Mouse (Mus musculus): ENCODE results near the gene Grhl1. TPM values are rescaled to one million over a fixed set of nuclear protein-coding genes. Genes with fewer than 3 reads are reported as not detected.

Grhl1 gene
- polyA plus RNA-seq, 1 experiment from 2014 or later = 0.75 TPM

GRCm38 (mm10) chr12:24597376-24597775 lies 25.3 kb downstream of the Grhl1 start:
- 78% methylated on average over 6 of the region's 6 CpGs for WGBS
- no peak overlapping the region for H3K27ac ChIP-seq
- no peak overlapping the region for H3K9ac ChIP-seq
- H3K4me2 ChIP-seq (replicated peaks) = no peak overlapping the region
- peaks cover 10% of the 10 kb centered on the region for H3K4me1 ChIP-seq
- H3K4me3 ChIP-seq = no peak overlapping the region
- H3K9me3 ChIP-seq (replicated peaks) = no peaks in the 10 kb centered on the region
- ATAC-seq (ENCODE audit: low FRiP score) = no peak
- H3K27me3 ChIP-seq = no peaks in the 10 kb centered on the region
- no peaks in the 10 kb centered on the region for H3K36me3 ChIP-seq

- Histone ChIP-seq H3K4me3 (no peak overlapping the region), H3K9me3 (replicated peaks) (no peaks in the 10 kb centered on the region), H3K27me3 (no peaks in the 10 kb centered on the region), H3K27ac (no peak overlapping the region), H3K36me3 (no peaks in the 10 kb centered on the region), H3K4me2 (replicated peaks) (no peak overlapping the region), H3K4me1 (no peaks in the 10 kb centered on the region), H3K9ac (no peak overlapping the region)
- WGBS = 76% methylated on average over 8 of the region's 8 CpGs
- no peak for ATAC-seq (ENCODE audit: low FRiP score)
These were observed 27.3 kb downstream of the Grhl1 start for GRCm38 (mm10) chr12:24599366-24599895.

DNA sequence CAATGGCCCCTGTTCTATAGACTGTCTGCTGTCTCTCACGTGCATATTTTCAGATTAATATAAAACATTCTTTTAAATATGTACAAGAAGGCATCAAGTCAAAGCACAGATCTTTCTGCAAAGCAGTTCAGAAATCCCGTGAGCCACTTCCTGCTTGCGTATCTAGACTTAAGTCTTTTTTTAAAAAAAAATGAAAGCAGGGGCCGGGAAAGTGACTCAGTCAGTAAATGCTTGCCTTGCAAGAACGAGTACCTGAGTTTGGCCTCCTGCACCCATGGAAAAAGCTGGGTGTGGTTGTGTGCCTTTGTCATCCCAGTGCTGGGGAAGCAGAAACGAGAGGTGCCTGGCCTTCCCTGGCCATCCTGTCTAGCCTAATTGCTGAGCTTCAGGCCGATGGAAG lies 28.0 kb downstream of the Grhl1 start:
- Histone ChIP-seq H3K4me1 (no peaks in the 10 kb centered on the region), H3K27ac (no peak overlapping the region), H3K4me2 (replicated peaks) (no peak overlapping the region), H3K36me3 (no peaks in the 10 kb centered on the region), H3K9me3 (replicated peaks) (no peaks in the 10 kb centered on the region), H3K27me3 (0 out of 2 replicates have a peak, but pooled peaks cover 3% of the 10 kb centered on the region), H3K9ac (no peak overlapping the region), H3K4me3 (no peak overlapping the region)
- 84% methylated on average over 7 of the region's 7 CpGs for WGBS
- ATAC-seq (ENCODE audit: low FRiP score) = no peak

DNA sequence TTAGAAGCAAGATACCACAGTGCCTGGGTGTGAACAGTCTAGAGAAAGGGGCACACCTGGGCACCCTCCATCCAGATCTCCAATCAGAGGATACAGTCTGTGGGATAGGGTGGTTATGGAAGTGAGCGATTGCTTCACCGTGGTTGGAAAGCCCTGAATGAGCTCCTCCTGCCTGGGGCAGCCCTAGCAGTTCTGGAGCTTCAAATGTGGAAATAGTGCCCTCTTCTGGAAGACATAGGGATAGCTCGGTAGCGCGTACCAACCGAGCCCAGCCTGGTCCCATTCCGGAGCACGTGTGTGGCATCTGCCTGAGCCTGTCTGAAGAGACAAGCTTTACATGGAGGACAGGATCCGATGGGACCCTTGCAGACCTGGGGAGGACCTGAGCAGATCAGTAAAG lies 28.7 kb downstream of the Grhl1 start:
- WGBS = 3% methylated on average over 9 of the region's 9 CpGs
- H3K9me3 ChIP-seq (replicated peaks) = no peaks in the 10 kb centered on the region
- 0 out of 2 replicates have a peak, but pooled peaks cover 3% of the 10 kb centered on the region for H3K27me3 ChIP-seq
- no peak overlapping the region for H3K4me2 ChIP-seq (replicated peaks)
- H3K4me1 ChIP-seq = no peaks in the 10 kb centered on the region
- H3K4me3 ChIP-seq = no peak overlapping the region
- ATAC-seq (ENCODE audit: low FRiP score) = peak; percentile 82
- no peaks in the 10 kb centered on the region for H3K36me3 ChIP-seq
- H3K9ac ChIP-seq = no peak overlapping the region
- H3K27ac ChIP-seq = no peak overlapping the region

DNA sequence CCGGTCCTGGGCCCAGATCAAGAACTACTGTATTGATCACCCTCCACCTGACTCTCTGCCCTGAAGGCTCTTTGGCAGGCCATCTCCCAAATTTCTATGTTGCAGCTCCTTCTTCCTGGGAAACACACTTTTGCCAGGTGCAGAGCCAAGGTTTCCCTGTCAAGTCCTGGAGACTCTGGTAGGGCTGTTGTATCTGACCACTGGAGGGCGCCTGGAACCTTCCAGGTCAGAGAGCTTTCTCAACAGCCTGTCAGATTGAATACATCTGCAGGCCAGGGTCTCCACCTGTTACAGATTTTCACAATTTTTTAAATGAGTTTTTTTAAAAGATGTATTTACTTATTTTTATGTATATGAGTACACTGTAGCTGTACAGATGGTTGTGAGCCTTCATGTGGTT lies 31.2 kb downstream of the Grhl1 start:
- no peak overlapping the region for H3K4me2 ChIP-seq (replicated peaks)
- no peaks in the 10 kb centered on the region for H3K36me3 ChIP-seq
- 0 out of 2 replicates have a peak, but pooled peaks cover 3% of the 10 kb centered on the region for H3K27me3 ChIP-seq
- H3K4me1 ChIP-seq = no peaks in the 10 kb centered on the region
- no peak overlapping the region for H3K27ac ChIP-seq
- no peak overlapping the region for H3K9ac ChIP-seq
- H3K9me3 ChIP-seq (replicated peaks) = no peaks in the 10 kb centered on the region
- 41% methylated on average over 2 of the region's 2 CpGs for WGBS
- ATAC-seq (ENCODE audit: low FRiP score) = 0 out of 2 replicates have a peak, but pooled peaks have one; percentile 28
- no peak overlapping the region for H3K4me3 ChIP-seq

DNA sequence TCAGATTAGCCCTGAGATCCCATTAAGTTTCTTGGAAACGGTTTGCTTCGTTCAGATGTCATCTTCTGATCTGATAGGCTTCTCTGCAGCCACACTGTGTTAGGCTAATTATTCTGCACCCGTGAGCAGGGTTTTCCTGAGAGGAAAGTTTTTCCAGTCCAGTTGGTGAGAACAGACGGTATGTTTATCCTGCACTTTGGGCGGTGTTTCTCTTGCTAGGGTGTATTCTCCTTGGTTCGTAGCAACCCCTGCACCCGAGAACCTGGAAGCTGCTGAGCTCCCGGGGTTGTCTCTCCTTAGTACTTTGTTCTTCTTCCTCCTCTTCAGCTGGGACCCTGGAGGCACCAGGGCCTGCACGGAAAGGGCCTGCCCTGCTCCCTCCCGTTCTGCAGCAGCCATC lies 34.1 kb downstream of the Grhl1 start:
- Histone ChIP-seq H3K27ac (no peak overlapping the region), H3K27me3 (0 out of 2 replicates have a peak, but pooled peaks cover 3% of the 10 kb centered on the region), H3K9ac (no peak overlapping the region), H3K4me3 (no peak overlapping the region), H3K4me1 (no peaks in the 10 kb centered on the region), H3K36me3 (no peaks in the 10 kb centered on the region), H3K4me2 (replicated peaks) (no peak overlapping the region), H3K9me3 (replicated peaks) (no peaks in the 10 kb centered on the region)
- ATAC-seq (ENCODE audit: low FRiP score) = no peak
- WGBS = 58% methylated on average over 10 of the region's 10 CpGs

GRCm38 (mm10) chr12:24612591-24612990 lies 40.5 kb downstream of the Grhl1 start:
- no peak overlapping the region for H3K4me3 ChIP-seq
- H3K9me3 ChIP-seq (replicated peaks) = no peaks in the 10 kb centered on the region
- no peak overlapping the region for H3K27ac ChIP-seq
- H3K4me1 ChIP-seq = no peaks in the 10 kb centered on the region
- no peaks in the 10 kb centered on the region for H3K36me3 ChIP-seq
- H3K27me3 ChIP-seq = no peaks in the 10 kb centered on the region
- H3K9ac ChIP-seq = no peak overlapping the region
- ATAC-seq (ENCODE audit: low FRiP score) = no peak
- 76% methylated on average over 6 of the region's 6 CpGs for WGBS
- H3K4me2 ChIP-seq (replicated peaks) = no peak overlapping the region

DNA sequence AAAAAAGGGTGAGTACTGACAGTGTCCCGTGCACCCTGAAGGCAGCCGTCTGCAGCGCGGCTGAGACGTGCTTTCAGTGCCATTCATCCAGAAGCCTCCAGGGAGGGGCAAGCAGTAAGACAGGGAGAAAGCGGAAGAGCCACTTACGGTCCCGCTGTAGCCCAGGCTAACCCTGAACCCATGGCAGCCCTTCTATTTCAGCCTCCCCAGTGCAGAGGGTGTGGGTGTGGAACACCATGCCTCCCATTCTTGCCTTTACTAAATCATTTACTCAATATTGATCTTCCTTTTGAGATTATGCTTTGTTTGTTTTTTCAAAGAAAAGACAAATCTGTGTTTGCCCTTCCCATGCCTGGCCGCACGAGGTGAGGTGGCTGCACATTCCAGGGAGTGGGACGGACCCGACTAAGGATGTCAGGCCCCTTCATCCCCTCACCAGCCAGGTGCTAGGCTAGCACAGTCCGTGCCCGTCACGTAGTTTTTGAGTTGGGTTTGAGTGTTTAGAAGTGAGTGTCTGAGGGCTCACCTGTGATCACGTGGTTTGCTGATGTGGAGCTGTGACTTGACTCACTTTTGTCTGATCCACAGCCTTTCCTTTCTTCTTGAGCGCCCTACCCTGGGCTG lies 42.5 kb downstream of the Grhl1 start:
- H3K4me1 ChIP-seq = no peaks in the 10 kb centered on the region
- no peak overlapping the region for H3K9ac ChIP-seq
- H3K4me3 ChIP-seq = no peak overlapping the region
- no peaks in the 10 kb centered on the region for H3K27me3 ChIP-seq
- H3K9me3 ChIP-seq (replicated peaks) = no peaks in the 10 kb centered on the region
- WGBS = 84% methylated on average over 17 of the region's 17 CpGs
- H3K4me2 ChIP-seq (replicated peaks) = no peak overlapping the region
- H3K27ac ChIP-seq = no peak overlapping the region
- no peaks in the 10 kb centered on the region for H3K36me3 ChIP-seq
- ATAC-seq (ENCODE audit: low FRiP score) = no peak

- Histone ChIP-seq H3K36me3 (no peaks in the 10 kb centered on the region), H3K27ac (no peak overlapping the region), H3K4me3 (no peak overlapping the region), H3K4me2 (replicated peaks) (no peak overlapping the region), H3K9me3 (replicated peaks) (no peaks in the 10 kb centered on the region), H3K9ac (no peak overlapping the region), H3K27me3 (no peaks in the 10 kb centered on the region), H3K4me1 (no peaks in the 10 kb centered on the region)
- 86% methylated on average over 3 of the region's 3 CpGs for WGBS
- no peak for ATAC-seq (ENCODE audit: low FRiP score)
These were observed 43.1 kb downstream of the Grhl1 start for GRCm38 (mm10) chr12:24615140-24615539.

DNA sequence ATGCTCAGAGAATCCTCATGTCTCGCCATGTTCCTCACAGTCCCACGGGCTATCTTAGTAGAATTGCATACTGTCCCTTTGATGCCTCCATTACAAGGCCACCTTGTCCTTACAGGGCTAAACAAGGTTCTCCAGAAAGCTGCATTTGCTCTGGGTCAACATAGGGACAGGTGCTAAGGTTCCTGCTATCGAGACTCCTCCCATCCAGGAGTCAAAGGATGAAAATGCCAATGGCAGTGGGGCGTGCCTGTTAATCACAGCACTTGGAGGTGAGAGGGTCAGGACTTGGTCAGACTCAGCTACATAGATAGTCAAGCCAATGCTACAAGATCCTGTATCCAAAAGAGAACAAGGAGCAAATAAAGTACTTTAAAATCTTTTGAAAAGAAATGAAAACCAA lies 47.4 kb downstream of the Grhl1 start:
- Histone ChIP-seq H3K4me2 (replicated peaks) (no peak overlapping the region), H3K9me3 (replicated peaks) (no peaks in the 10 kb centered on the region), H3K36me3 (no peaks in the 10 kb centered on the region), H3K9ac (no peak overlapping the region), H3K4me1 (peaks cover 10% of the 10 kb centered on the region), H3K27ac (no peak overlapping the region), H3K27me3 (no peaks in the 10 kb centered on the region), H3K4me3 (no peak overlapping the region)
- no peak for ATAC-seq (ENCODE audit: low FRiP score)
- WGBS = 87% methylated on average over 4 of the region's 4 CpGs

GRCm38 (mm10) chr12:24623486-24624251 lies 51.6 kb downstream of the Grhl1 start:
- Histone ChIP-seq H3K4me3 (no peak overlapping the region), H3K9ac (no peak overlapping the region), H3K27me3 (no peaks in the 10 kb centered on the region), H3K9me3 (replicated peaks) (no peaks in the 10 kb centered on the region), H3K4me2 (replicated peaks) (no peak overlapping the region), H3K4me1 (peaks cover 12% of the 10 kb centered on the region), H3K27ac (no peak overlapping the region), H3K36me3 (no peaks in the 10 kb centered on the region)
- ATAC-seq (ENCODE audit: low FRiP score) = peak; percentile 62
- 55% methylated on average over 12 of the region's 12 CpGs for WGBS

DNA sequence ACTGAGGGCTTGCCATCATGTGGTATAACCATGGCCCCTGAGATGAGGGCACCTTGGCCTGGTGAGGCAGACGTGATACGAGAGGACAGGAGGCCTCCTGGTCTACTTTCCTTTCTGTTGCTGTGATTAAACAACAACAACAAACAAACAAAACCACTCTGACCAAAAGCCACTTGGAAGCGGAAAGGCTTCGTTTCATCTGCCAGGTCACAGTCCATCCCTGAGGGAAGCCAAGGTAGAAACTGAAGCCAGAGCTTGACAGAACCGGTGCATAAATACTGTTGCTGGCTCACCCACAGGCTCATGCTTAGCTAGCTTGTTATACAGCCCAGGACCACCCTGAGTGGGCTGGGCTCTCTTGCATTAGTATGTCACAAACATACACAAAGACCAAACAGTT lies 54.3 kb downstream of the Grhl1 start:
- H3K9ac ChIP-seq = no peak overlapping the region
- no peaks in the 10 kb centered on the region for H3K27me3 ChIP-seq
- no peak for ATAC-seq (ENCODE audit: low FRiP score)
- 90% methylated on average over 5 of the region's 5 CpGs for WGBS
- peaks cover 12% of the 10 kb centered on the region for H3K4me1 ChIP-seq
- no peak overlapping the region for H3K4me2 ChIP-seq (replicated peaks)
- no peak overlapping the region for H3K4me3 ChIP-seq
- H3K36me3 ChIP-seq = no peaks in the 10 kb centered on the region
- H3K27ac ChIP-seq = no peak overlapping the region
- H3K9me3 ChIP-seq (replicated peaks) = no peaks in the 10 kb centered on the region
